ENCODE assay signal across 8 mouse cellular contexts in the genomic region with DNA sequence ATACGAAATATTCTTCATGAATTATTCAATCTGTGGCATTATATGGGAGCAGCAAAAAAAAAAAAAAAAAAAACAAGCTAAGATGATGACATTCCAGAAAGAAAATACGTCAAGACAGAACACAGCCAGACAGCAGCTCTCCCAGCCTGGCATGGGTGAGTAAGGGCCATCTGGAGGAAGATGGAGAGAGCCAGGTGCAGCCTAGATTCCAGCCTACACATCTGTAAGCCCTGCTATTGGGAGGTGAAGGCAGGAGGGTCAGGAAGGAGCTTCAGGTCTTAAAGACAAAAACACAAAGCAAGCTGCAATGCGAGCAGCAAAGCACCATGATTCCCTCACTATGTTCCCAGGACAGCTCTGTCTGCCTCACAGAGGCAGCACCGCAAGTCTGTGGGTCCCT. TPM values are rescaled to one million over a fixed set of nuclear protein-coding genes. Genes with fewer than 3 reads are reported as not detected.
DNase-seq lines count a peak whose midpoint lies in the region; ATAC-seq lines count a peak whose summit lies in the region.

No protein-coding gene starts in this region.

- 0 out of 2 replicates have a peak, but pooled peaks have one; percentile 35 for ATAC-seq in kidney, embryonic 16.5 days (ENCODE audit: low FRiP score, low TSS enrichment)
- ATAC-seq in heart, embryonic 15.5 days (replicated peaks; ENCODE audit: insufficient number of reproducible peaks, insufficient read depth, low FRiP score, low read depth): no peak
- ATAC-seq in neural tube, embryonic 12.5 days (ENCODE audit: low FRiP score, low read depth): no peak
- no peak for ATAC-seq in CD4-positive, CD25-positive, alpha-beta regulatory T cell, adult 4 months

- H3K4me3 ChIP-seq in kidney, embryonic 16.5 days (ENCODE audit: low read length): no peak overlapping the region
- no peak overlapping the region for H3K4me3 ChIP-seq in embryonic facial prominence, embryonic 10.5 days
- H3K4me3 ChIP-seq in heart, embryonic 15.5 days: no peak overlapping the region
- no peak overlapping the region for H3K4me3 ChIP-seq in neural tube, embryonic 12.5 days

- no peak overlapping the region for H3K4me2 ChIP-seq in kidney, embryonic 16.5 days (replicated peaks; ENCODE audit: low read depth, low read length)
- H3K4me2 ChIP-seq in heart, embryonic 15.5 days: peak overlapping the region; percentile 22; the same call in 1 of the 2 replicates
- no peak overlapping the region for H3K4me2 ChIP-seq in neural tube, embryonic 12.5 days (replicated peaks)

- DNase-seq in kidney, postnatal 14 days: no peak
- DNase-seq in embryonic facial prominence, embryonic 10.5 days (ENCODE audit: low spot score): peak; percentile 11
- DNase-seq in lung, postnatal 14 days: no peak
- DNase-seq in lung, postnatal 25 days (ENCODE audit: low spot score): no peak

- H3K36me3 ChIP-seq in kidney, embryonic 16.5 days (ENCODE audit: insufficient read depth, low read length): no peaks in the 10 kb centered on the region
- H3K36me3 ChIP-seq in embryonic facial prominence, embryonic 10.5 days (replicated peaks): no peaks in the 10 kb centered on the region
- no peaks in the 10 kb centered on the region for H3K36me3 ChIP-seq in heart, embryonic 15.5 days
- no peaks in the 10 kb centered on the region for H3K36me3 ChIP-seq in neural tube, embryonic 12.5 days

- 0 out of 2 replicates have a peak, but pooled peaks cover 4% of the 10 kb centered on the region for H3K4me1 ChIP-seq in kidney, embryonic 16.5 days (ENCODE audit: insufficient read depth, low read length)
- peaks cover 10% of the 10 kb centered on the region for H3K4me1 ChIP-seq in embryonic facial prominence, embryonic 10.5 days
- H3K4me1 ChIP-seq in heart, embryonic 15.5 days (replicated peaks): no peaks in the 10 kb centered on the region
- no peaks in the 10 kb centered on the region for H3K4me1 ChIP-seq in neural tube, embryonic 12.5 days

- H3K27me3 ChIP-seq in kidney, embryonic 16.5 days (ENCODE audit: insufficient read depth, low read length): no peaks in the 10 kb centered on the region
- no peaks in the 10 kb centered on the region for H3K27me3 ChIP-seq in embryonic facial prominence, embryonic 10.5 days (replicated peaks; ENCODE audit: low read depth, poor library complexity, severe bottlenecking)
- no peaks in the 10 kb centered on the region for H3K27me3 ChIP-seq in heart, embryonic 15.5 days
- no peaks in the 10 kb centered on the region for H3K27me3 ChIP-seq in neural tube, embryonic 12.5 days (replicated peaks)

- no peak overlapping the region for H3K9ac ChIP-seq in kidney, embryonic 16.5 days (replicated peaks; ENCODE audit: low read length)
- H3K9ac ChIP-seq in heart, embryonic 15.5 days: no peak overlapping the region
- H3K9ac ChIP-seq in neural tube, embryonic 12.5 days: no peak overlapping the region

- WGBS in kidney, embryonic 16.5 days: 60% methylated on average over 4 of the region's 4 CpGs
- WGBS in embryonic facial prominence, embryonic 10.5 days: 72% methylated on average over 4 of the region's 4 CpGs
- WGBS in heart, embryonic 15.5 days: 57% methylated on average over 4 of the region's 4 CpGs
- WGBS in neural tube, embryonic 12.5 days: 56% methylated on average over 4 of the region's 4 CpGs

- H3K27ac ChIP-seq in kidney, embryonic 16.5 days (ENCODE audit: low read length): peak overlapping the region; percentile 78
- peak overlapping the region; percentile 48 for H3K27ac ChIP-seq in embryonic facial prominence, embryonic 10.5 days (replicated peaks)
- peak overlapping the region; percentile 75 for H3K27ac ChIP-seq in heart, embryonic 15.5 days
- H3K27ac ChIP-seq in neural tube, embryonic 12.5 days: 0 out of 2 replicates have a peak overlapping the region, but pooled peaks have one; percentile 27

- H3K9me3 ChIP-seq in kidney, embryonic 16.5 days (ENCODE audit: low read length): no peaks in the 10 kb centered on the region
- H3K9me3 ChIP-seq in embryonic facial prominence, embryonic 10.5 days: no peaks in the 10 kb centered on the region
- H3K9me3 ChIP-seq in heart, embryonic 15.5 days (replicated peaks): no peaks in the 10 kb centered on the region
- H3K9me3 ChIP-seq in neural tube, embryonic 12.5 days: no peaks in the 10 kb centered on the region

RNA-seq across cellular contexts. Expression of a gene that starts 26.9 kb away (rescaled TPM):
- 4.5 and 4.8 TPM in 2 replicates for polyA plus RNA-seq in kidney, embryonic 16.5 days (2015; fragmentation: Nextera tagmentation; extraction: Ambion mirVana)
- 2.9 and 3.6 TPM in 2 replicates for polyA plus RNA-seq in embryonic facial prominence, embryonic 10.5 days (2016; fragmentation: Nextera tagmentation; extraction: Ambion mirVana)
- polyA plus RNA-seq in heart, embryonic 15.5 days (2015; fragmentation: Nextera tagmentation; extraction: Ambion mirVana): 4.4 and 5.7 TPM in 2 replicates
- 8.5 and 9.3 TPM in 2 replicates for polyA plus RNA-seq in neural tube, embryonic 12.5 days (2016; fragmentation: Nextera tagmentation; extraction: Ambion mirVana)
- polyA plus RNA-seq in CD4-positive, CD25-positive, alpha-beta regulatory T cell, adult 4 months (2017; shearing (Covaris generic)): 1 to 10 TPM; 2.8 to 4.6 TPM

Comparison
In these comparisons a context has a peak if more than half of its experiments do, and no peak if none do; other contexts are left out.
1. H3K27ac ChIP-seq: peak in every context shown above with its lines; median percentile 78 in kidney, embryonic 16.5 days; 75 in heart, embryonic 15.5 days; 48 in embryonic facial prominence, embryonic 10.5 days; 27 in neural tube, embryonic 12.5 days.